Mouse (Mus musculus) forebrain, embryonic 16.5 days (tissue): Measurements from ENCODE around the gene Rbbp5. TPM values are rescaled to one million over a fixed set of nuclear protein-coding genes. Genes with fewer than 3 reads are reported as not detected.

Experiments used
- ATAC-seq: fragments of 200-750 bp; cut with Nextera tagmentation; 2 replicates; pipeline ENCODE4 v1.8.0; 2017; ENCODE audit warnings: mild to moderate bottlenecking, moderate library complexity
- H3K27ac ChIP-seq: fragments of 300-500 bp; sonication (generic); 2 replicates; pipeline ENCODE4 v1.5.1; 2014; ENCODE audit warnings: low read length, control low read depth
- H3K27me3 ChIP-seq: fragments of 300-500 bp; sonication (generic); replicated peaks from 2 replicates; pipeline ENCODE4 v1.6.1; 2014; ENCODE audit warnings: low read length; ENCODE audit not compliant: control insufficient read depth, insufficient read depth
- H3K36me3 ChIP-seq: fragments of 300-500 bp; sonication (generic); 2 replicates; pipeline ENCODE4 v1.6.1; 2014; ENCODE audit not compliant: control insufficient read depth, insufficient read depth
- H3K4me1 ChIP-seq: fragments of 300-500 bp; sonication (generic); replicated peaks from 2 replicates; pipeline ENCODE4 v1.6.1; 2014; ENCODE audit warnings: low read length; ENCODE audit not compliant: control insufficient read depth, insufficient read depth
- H3K4me2 ChIP-seq: fragments of 300-500 bp; sonication (generic); 2 replicates; pipeline ENCODE4 v1.6.1; 2014; ENCODE audit warnings: mild to moderate bottlenecking, low read length, control low read depth
- H3K4me3 ChIP-seq: fragments of 300-500 bp; sonication (generic); replicated peaks from 2 replicates; pipeline ENCODE4 v1.5.1; 2014; ENCODE audit warnings: mild to moderate bottlenecking, low read length, control low read depth
- H3K9ac ChIP-seq: fragments of 300-500 bp; sonication (generic); replicated peaks from 2 replicates; pipeline ENCODE4 v1.6.1; 2014; ENCODE audit warnings: low read depth, low read length, control low read depth
- H3K9me3 ChIP-seq: fragments of 300-500 bp; sonication (generic); 2 replicates; pipeline ENCODE4 v1.6.1; 2016; ENCODE audit warnings: low read length; ENCODE audit not compliant: control insufficient read depth
- WGBS: fragments of 180-500 bp; shearing (Covaris S2); extraction: QIAGEN DNeasy Blood & Tissue Kit; methylation state at CpG from one replicate; pipeline ENCODE4 v1.1.7; 2014; 5-methylcytosine and 5-hydroxymethylcytosine counted together
- polyA plus RNA-seq: library from polyadenylated mRNA; unstranded; fragments of >200 nt; fragmentation: Nextera tagmentation; extraction: Ambion mirVana; gene quantifications from 2 replicates; pipeline ENCODE4 v1.2.1, GENCODE M21; 2015

The Rbbp5 gene
- polyA plus RNA-seq, 1 experiment from 2014 or later = 55.4 TPM

- H3K9ac ChIP-seq = no peak overlapping the region
- H3K4me1 ChIP-seq = peaks cover 18% of the 10 kb centered on the region
- no peak overlapping the region for H3K4me2 ChIP-seq
- H3K36me3 ChIP-seq = no peaks in the 10 kb centered on the region
- ATAC-seq = no peak
- H3K27me3 ChIP-seq = no peaks in the 10 kb centered on the region
- no peak overlapping the region for H3K4me3 ChIP-seq
- H3K27ac ChIP-seq = no peak overlapping the region
- no peaks in the 10 kb centered on the region for H3K9me3 ChIP-seq
- 84% methylated on average over 1 of the region's 1 CpGs for WGBS
These were observed 2.3 kb downstream of the Rbbp5 start for GRCm38 (mm10) chr1:132479438-132479837.

GRCm38 (mm10) chr1:132481619-132482018 is 4.5 kb downstream of the Rbbp5 start:
- Histone ChIP-seq H3K4me2 (no peak overlapping the region), H3K9ac (no peak overlapping the region), H3K27me3 (no peaks in the 10 kb centered on the region), H3K4me3 (no peak overlapping the region), H3K36me3 (no peaks in the 10 kb centered on the region), H3K9me3 (no peaks in the 10 kb centered on the region), H3K27ac (no peak overlapping the region), H3K4me1 (peaks cover 13% of the 10 kb centered on the region)
- no peak for ATAC-seq
- WGBS = 87% methylated on average over 2 of the region's 2 CpGs

- ATAC-seq = no peak
- Histone ChIP-seq H3K36me3 (peaks cover 6% of the 10 kb centered on the region), H3K4me2 (no peak overlapping the region), H3K4me3 (no peak overlapping the region), H3K4me1 (peaks cover 8% of the 10 kb centered on the region), H3K27me3 (no peaks in the 10 kb centered on the region), H3K9ac (no peak overlapping the region), H3K27ac (no peak overlapping the region), H3K9me3 (no peaks in the 10 kb centered on the region)
- WGBS = 89% methylated on average over 3 of the region's 3 CpGs
These were observed 6.1 kb downstream of the Rbbp5 start for GRCm38 (mm10) chr1:132483234-132483633.

- Histone ChIP-seq H3K36me3 (peaks cover 7% of the 10 kb centered on the region), H3K4me1 (peaks cover 3% of the 10 kb centered on the region), H3K9ac (no peak overlapping the region), H3K9me3 (no peaks in the 10 kb centered on the region), H3K27ac (no peak overlapping the region), H3K4me2 (no peak overlapping the region), H3K27me3 (no peaks in the 10 kb centered on the region), H3K4me3 (no peak overlapping the region)
- no peak for ATAC-seq
- 86% methylated on average over 6 of the region's 6 CpGs for WGBS
These were observed 6.6 kb downstream of the Rbbp5 start for GRCm38 (mm10) chr1:132483759-132484158.

- no peak for ATAC-seq
- peaks cover 36% of the 10 kb centered on the region for H3K36me3 ChIP-seq
These were observed 23.4 kb downstream of the Rbbp5 start for GRCm38 (mm10) chr1:132500535-132500934.

GRCm38 (mm10) chr1:132505155-132505554 is 28.0 kb downstream of the Rbbp5 start:
- no peaks in the 10 kb centered on the region for H3K27me3 ChIP-seq
- ATAC-seq = peak; percentile 74
- peaks cover 7% of the 10 kb centered on the region; the same call in 1 of the 2 replicates for H3K4me1 ChIP-seq
- H3K9me3 ChIP-seq = no peaks in the 10 kb centered on the region
- 65% methylated on average over 5 of the region's 5 CpGs for WGBS
- peak overlapping the region; percentile 48 for H3K27ac ChIP-seq
- H3K4me3 ChIP-seq = no peak overlapping the region
- H3K4me2 ChIP-seq = no peak overlapping the region
- peaks cover 22% of the 10 kb centered on the region for H3K36me3 ChIP-seq
- H3K9ac ChIP-seq = no peak overlapping the region; the same call in 1 of the 2 replicates

More at GRCm38 (mm10) chr1:132500535-132500934, 23.4 kb downstream of the Rbbp5 start:
- H3K4me2 ChIP-seq = no peak overlapping the region
- peaks cover 7% of the 10 kb centered on the region; the same call in 1 of the 2 replicates for H3K4me1 ChIP-seq
- H3K27ac ChIP-seq = no peak overlapping the region
- no peaks in the 10 kb centered on the region for H3K9me3 ChIP-seq
- WGBS = 81% methylated on average over 2 of the region's 2 CpGs
- H3K4me3 ChIP-seq = no peak overlapping the region
- no peaks in the 10 kb centered on the region for H3K27me3 ChIP-seq
- no peak overlapping the region for H3K9ac ChIP-seq

- Histone ChIP-seq H3K9ac (no peak within 1 kb of the TSS; the same call in 1 of the 2 replicates), H3K4me3 (no peak within 1 kb of the TSS), H3K36me3 (peaks cover 16% of the 10 kb centered on the region; the same call in 1 of the 2 replicates), H3K4me2 (no peak within 1 kb of the TSS), H3K27ac (peak within 1 kb of the TSS; percentile 48), H3K4me1 (peaks cover 7% of the 10 kb centered on the region; the same call in 1 of the 2 replicates), H3K9me3 (no peaks in the 10 kb centered on the region), H3K27me3 (no peaks in the 10 kb centered on the region)
- no peak for ATAC-seq
- WGBS = 77% methylated on average over 7 of the region's 7 CpGs
These were observed 28.9 kb downstream of the Rbbp5 start, which contains the start of gene Tmem81 for GRCm38 (mm10) chr1:132506058-132506457. Gene Tmem81, plus strand, starts transcription at chr1:132506230.

GRCm38 (mm10) chr1:132506656-132507055 is 29.5 kb downstream of the Rbbp5 start:
- peaks cover 13% of the 10 kb centered on the region; the same call in 1 of the 2 replicates for H3K36me3 ChIP-seq
- peaks cover 7% of the 10 kb centered on the region; the same call in 1 of the 2 replicates for H3K4me1 ChIP-seq
- no peak for ATAC-seq
- no peaks in the 10 kb centered on the region for H3K9me3 ChIP-seq
- H3K27me3 ChIP-seq = no peaks in the 10 kb centered on the region
- no peak overlapping the region for H3K9ac ChIP-seq
- H3K4me2 ChIP-seq = no peak overlapping the region
- no peak overlapping the region for H3K27ac ChIP-seq
- WGBS = 93% methylated on average over 7 of the region's 7 CpGs
- H3K4me3 ChIP-seq = no peak overlapping the region

- H3K9ac ChIP-seq = no peak overlapping the region
- H3K4me3 ChIP-seq = no peak overlapping the region
- WGBS = 81% methylated on average over 5 of the region's 5 CpGs
- ATAC-seq = no peak
- no peak overlapping the region for H3K4me2 ChIP-seq
- no peaks in the 10 kb centered on the region for H3K9me3 ChIP-seq
- no peaks in the 10 kb centered on the region for H3K27me3 ChIP-seq
- peaks cover 7% of the 10 kb centered on the region; the same call in 1 of the 2 replicates for H3K4me1 ChIP-seq
- H3K36me3 ChIP-seq = 0 out of 2 replicates have a peak, but pooled peaks cover 4% of the 10 kb centered on the region
- peak overlapping the region; percentile 27; the same call in 1 of the 2 replicates for H3K27ac ChIP-seq
These were observed 32.6 kb downstream of the Rbbp5 start for GRCm38 (mm10) chr1:132509771-132510170.
